Mouse (Mus musculus): ENCODE results near the gene Atp6v0b.

- TF ChIP-seq CTCF (IDR thresholded peaks at IDR 0.05; ENCODE audit: control insufficient read depth, insufficient read depth, insufficient replicate concordance, low read depth, low read length) (no peak), POLR2A (IDR thresholded peaks at IDR 0.05; ENCODE audit: control insufficient read depth, low read depth, low read length) (no peak)
Measured at GRCm38 (mm10) chr4:117918261-117918660, 31.1 kb upstream of the Atp6v0b start.
